Comparison of ENCODE assay signal across 26 mouse cellular contexts in the genomic region with DNA sequence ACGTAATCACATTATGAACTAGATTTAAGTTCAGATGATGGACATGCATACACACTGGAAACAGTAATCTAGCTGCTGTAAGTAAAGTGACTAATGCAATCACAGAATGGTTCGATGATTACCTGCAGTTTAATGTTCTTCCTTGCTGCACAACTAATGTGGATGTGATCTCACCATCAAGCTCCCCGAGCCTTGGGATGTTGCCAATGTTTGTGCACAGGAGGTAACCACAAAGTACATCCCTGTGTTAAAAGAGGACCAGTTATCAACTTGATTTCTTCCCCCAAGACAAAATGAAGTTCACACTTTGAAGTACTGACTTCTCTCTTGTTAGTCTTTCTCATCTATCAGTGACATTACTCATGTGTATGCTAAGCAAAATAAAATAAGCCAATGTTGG.
DNase-seq lines count a peak whose midpoint lies in the region; TF ChIP-seq lines count a peak whose summit lies in the region.
"Had no signal": no experiment of that assay in that cellular context is flagged by ENCODE, and none has a peak within 500 bp of the region (broad histone marks: within the 10 kb centered on the region; RNA-seq: fewer than 3 reads in every experiment).

No protein-coding gene starts in this region.

- H3K27me3 ChIP-seq in cerebellum, adult 2 months (ENCODE audit: control insufficient read depth, insufficient read depth, low read length) = no peaks in the 10 kb centered on the region
- H3K27me3 ChIP-seq in forebrain, embryonic 10.5 days (ENCODE audit: poor library complexity, severe bottlenecking) = no peaks in the 10 kb centered on the region
- H3K27me3 ChIP-seq: forebrain, embryonic 12.5 days; heart, embryonic 12.5 days; hindbrain, embryonic 13.5 days; limb, embryonic 13.5 days; liver, embryonic 12.5 days; megakaryocyte, embryonic 14.5 days; midbrain, embryonic 13.5 days had no signal

- no peak overlapping the region for H3K27ac ChIP-seq in cerebellum, adult 2 months (ENCODE audit: insufficient read depth, low read length)
- H3K27ac ChIP-seq in forebrain, embryonic 10.5 days = no peak overlapping the region
- H3K27ac ChIP-seq: forebrain, embryonic 12.5 days; hindbrain, embryonic 13.5 days; limb, embryonic 13.5 days; liver, embryonic 12.5 days; midbrain, embryonic 13.5 days had no signal

- H3K9me3 ChIP-seq in forebrain, embryonic 10.5 days = peaks cover 4% of the 10 kb centered on the region; the same call in 1 of the 2 replicates
- H3K9me3 ChIP-seq: forebrain, embryonic 12.5 days; hindbrain, embryonic 13.5 days; limb, embryonic 13.5 days; liver, embryonic 12.5 days had no signal

- WGBS in cerebellum, adult 2 months = 40% methylated on average over 3 of the region's 3 CpGs
- WGBS in forebrain, embryonic 10.5 days = 88% methylated on average over 3 of the region's 3 CpGs

- H3K4me1 ChIP-seq in cerebellum, adult 2 months (ENCODE audit: control insufficient read depth, insufficient read depth, low read length) = peaks cover 8% of the 10 kb centered on the region; the same call in 1 of the 2 replicates
- H3K4me1 ChIP-seq in forebrain, embryonic 10.5 days = no peaks in the 10 kb centered on the region
- H3K4me1 ChIP-seq: forebrain, embryonic 12.5 days; heart, embryonic 12.5 days; hindbrain, embryonic 13.5 days; limb, embryonic 13.5 days; liver, embryonic 12.5 days; megakaryocyte, embryonic 14.5 days; midbrain, embryonic 13.5 days had no signal

- intact Hi-C loops in left cerebral cortex, postnatal 4 days (cut with DNase I) = no loop called here

- TF ChIP-seq CTCF in cerebellum, adult 2 months (IDR thresholded peaks at IDR 0.05; ENCODE audit: borderline replicate concordance, insufficient read depth, low read depth, low read length) = no peak

- no peak for TF ChIP-seq POLR2A in cerebellum, adult 2 months (IDR thresholded peaks at IDR 0.05; ENCODE audit: borderline replicate concordance, insufficient read depth, low read length)

- no peak overlapping the region for H3K4me3 ChIP-seq in cerebellum, adult 2 months (replicated peaks; ENCODE audit: insufficient read depth, low read depth, low read length)
- H3K4me3 ChIP-seq in forebrain, embryonic 10.5 days = no peak overlapping the region
- H3K4me3 ChIP-seq: erythroblast, embryonic 14.5 days; forebrain, embryonic 12.5 days; heart, embryonic 12.5 days; hindbrain, embryonic 13.5 days; limb, embryonic 13.5 days; liver, embryonic 12.5 days; megakaryocyte, embryonic 14.5 days; midbrain, embryonic 13.5 days had no signal

- DNase-seq in left cerebral cortex, postnatal 4 days = peak; percentile 45
- no peak for DNase-seq in left cerebral cortex, adult 9 months (ENCODE audit: low spot score in 2 of 2)
- DNase-seq in brain, adult 2 months (ENCODE audit: low read depth, low spot score) = peak; percentile 60
- peak; percentile 45 to 68 for DNase-seq in cerebellum, adult 2 months
- DNase-seq in cerebellum, postnatal 14 days = peak; percentile 68 to 76
- no peak for DNase-seq in forebrain, embryonic 10.5 days (ENCODE audit: extremely low spot score, low spot score)
- DNase-seq in thymus, postnatal 4 days = no peak
- DNase-seq: adrenal gland, adult 2 months; B cell, adult 2 months; gastrocnemius, postnatal 25 days; heart, adult 18-20 months; heart, postnatal 4 days; kidney, adult 11 months; kidney, postnatal 14 days; liver, postnatal 0 days; lung, postnatal 4 days; right cerebral cortex, postnatal 25 days; thymus, postnatal 14 days had no signal

- H3K36me3 ChIP-seq in forebrain, embryonic 10.5 days (replicated peaks) = peaks cover 3% of the 10 kb centered on the region; the same call in 1 of the 2 replicates
- H3K36me3 ChIP-seq: liver, embryonic 12.5 days had no signal

Comparison
In these comparisons a context has a peak if more than half of its experiments do, and no peak if none do; other contexts are left out.
1. DNase-seq: peak in left cerebral cortex, postnatal 4 days (single experiment), brain, adult 2 months (single experiment), cerebellum, adult 2 months (2 of 2) and cerebellum, postnatal 14 days (2 of 2); none in left cerebral cortex, adult 9 months (0 of 2), forebrain, embryonic 10.5 days (single experiment) and thymus, postnatal 4 days (single experiment).